17 mouse cellular contexts compared by ENCODE assay signal in the genomic region with DNA sequence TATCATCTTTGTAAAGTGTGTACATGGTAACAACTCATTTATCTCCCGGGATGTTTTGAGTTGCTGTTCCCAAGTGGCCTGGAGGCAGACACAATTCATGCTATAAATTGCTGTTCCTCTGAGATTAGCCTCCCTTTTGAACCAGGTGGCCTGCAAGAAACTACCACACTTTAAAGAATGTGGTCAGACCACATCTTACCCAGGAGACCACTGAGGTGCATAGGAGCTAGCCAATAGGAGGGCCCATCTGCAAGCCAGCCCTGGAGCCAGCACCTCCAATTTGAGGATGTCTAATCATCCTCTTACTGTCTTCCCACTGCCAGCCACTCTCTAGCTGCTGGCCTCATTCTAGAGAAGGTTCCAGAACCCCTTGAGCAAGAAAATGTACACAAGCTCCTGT.
"Had no signal": no experiment of that assay in that cellular context is flagged by ENCODE, and none has a peak within 500 bp of the region (broad histone marks: within the 10 kb centered on the region; RNA-seq: fewer than 3 reads in every experiment).

No protein-coding gene starts in this region.

- H3K27me3 ChIP-seq: liver, embryonic 13.5 days; midbrain, embryonic 12.5 days; midbrain, embryonic 15.5 days; neural tube, embryonic 12.5 days; neural tube, embryonic 15.5 days had no signal

- DNase-seq: kidney, postnatal 14 days; kidney, postnatal 4 days; layer of hippocampus, adult 9-11 months; liver, embryonic 13.5 days; lung, embryonic 14.5 days; right cerebral cortex, adult 18-20 months; right cerebral cortex, postnatal 14 days; right cerebral cortex, postnatal 4 days; thymus, adult 2 months had no signal

- H3K9me3 ChIP-seq: liver, embryonic 13.5 days; midbrain, embryonic 12.5 days; midbrain, embryonic 15.5 days; neural tube, embryonic 12.5 days; neural tube, embryonic 15.5 days had no signal

- H3K4me3 ChIP-seq: layer of hippocampus, adult 2 months; liver, embryonic 13.5 days; midbrain, embryonic 12.5 days; midbrain, embryonic 15.5 days; neural tube, embryonic 12.5 days; neural tube, embryonic 15.5 days had no signal

- H3K27ac ChIP-seq: layer of hippocampus, adult 2 months; liver, embryonic 13.5 days; macrophage; midbrain, embryonic 12.5 days; neural tube, embryonic 12.5 days; neural tube, embryonic 15.5 days; stomach, postnatal 0 days had no signal

- H3K36me3 ChIP-seq: liver, embryonic 13.5 days; midbrain, embryonic 12.5 days; midbrain, embryonic 15.5 days; neural tube, embryonic 12.5 days; neural tube, embryonic 15.5 days had no signal

- ATAC-seq: lung, postnatal 0 days had no signal

- H3K9ac ChIP-seq: liver, embryonic 13.5 days; midbrain, embryonic 12.5 days; midbrain, embryonic 15.5 days; neural tube, embryonic 12.5 days; neural tube, embryonic 15.5 days had no signal

- H3K4me2 ChIP-seq: liver, embryonic 13.5 days; lung, embryonic 14.5 days; midbrain, embryonic 12.5 days; midbrain, embryonic 15.5 days; neural tube, embryonic 12.5 days; neural tube, embryonic 15.5 days had no signal
